Mouse (Mus musculus) embryonic fibroblast, embryonic 13.5 days (primary cell): ENCODE data around the gene Cux1.
A peak's percentile ranks its signal among the peaks of the same experiment; 100 is the strongest.

Experiments used
- CTCF ChIP-seq: IDR thresholded peaks from 2 replicates; pipeline ENCODE4 v1.5.1; 2011; ENCODE audit warnings: mild to moderate bottlenecking, control low read depth, low read length, moderate library complexity, borderline replicate concordance; ENCODE audit not compliant: insufficient read depth
- POLR2A ChIP-seq: IDR thresholded peaks from 2 replicates; pipeline ENCODE4 v1.6.1; 2011; ENCODE audit warnings: low read depth, mild to moderate bottlenecking, control low read depth, low read length, moderate library complexity

DNA sequence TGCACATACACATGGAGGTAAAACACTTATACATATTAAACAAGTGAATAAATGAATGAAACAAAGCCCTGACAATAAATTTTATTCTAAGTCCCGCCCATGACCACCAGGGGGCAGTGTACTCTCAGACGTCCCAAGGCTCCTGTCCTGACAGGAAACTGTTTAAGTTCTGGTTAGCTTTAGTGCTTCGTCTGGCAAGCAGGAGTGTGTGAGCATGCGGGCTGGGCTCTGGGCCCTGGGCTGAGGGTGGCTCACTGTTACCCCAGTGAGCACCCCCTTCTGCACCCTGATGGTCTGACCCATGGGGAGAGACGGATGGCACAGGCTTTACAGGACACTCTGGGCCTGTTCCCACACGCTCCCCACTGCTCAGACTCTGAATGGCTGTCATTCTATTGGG, 308.4 kb downstream of the Cux1 start:
- TF ChIP-seq POLR2A (no peak), CTCF (peak; percentile 41; the same call in 1 of the 2 replicates)
